Mouse (Mus musculus): Measurements from ENCODE around the gene D630023F18Rik. TPM values are rescaled to one million over a fixed set of nuclear protein-coding genes. Genes with fewer than 3 reads are reported as not detected.

The D630023F18Rik gene
- polyA plus RNA-seq, 1 experiment, result not detected

DNA sequence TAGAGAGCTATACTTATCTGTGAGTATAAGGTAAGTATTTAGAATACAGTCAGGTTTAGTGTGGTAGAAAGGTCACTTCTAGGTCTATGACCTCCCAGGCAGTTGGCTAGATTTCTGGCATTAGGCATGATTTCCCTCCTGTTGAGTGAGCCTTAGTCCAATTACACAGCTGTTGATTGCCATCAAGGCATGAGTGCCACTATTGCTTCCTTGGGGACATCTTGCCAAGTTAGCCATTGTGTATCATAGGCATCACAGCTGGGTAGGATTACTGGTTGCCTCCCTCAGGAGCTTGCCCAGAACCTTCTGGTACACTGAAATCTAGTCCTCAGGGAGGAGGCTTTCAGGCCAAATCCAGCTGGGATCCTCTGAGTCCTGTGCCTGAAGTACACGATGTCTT, 9.8 kb upstream of the D630023F18Rik start:
- no peaks in the 10 kb centered on the region for H3K36me3 ChIP-seq (ENCODE audit: control insufficient read depth, insufficient read depth)
- no peaks in the 10 kb centered on the region for H3K79me2 ChIP-seq (ENCODE audit: control insufficient read depth, insufficient read depth)
- no peak overlapping the region for H3K4me3 ChIP-seq
- H3K4me2 ChIP-seq (ENCODE audit: low read depth), result no peak overlapping the region
- no peaks in the 10 kb centered on the region for H3K27me3 ChIP-seq (ENCODE audit: control insufficient read depth, insufficient read depth, insufficient read length)
- TF ChIP-seq MAX (IDR thresholded peaks at IDR 0.05; ENCODE audit: low read depth) (no peak), MYOD1 (IDR thresholded peaks at IDR 0.05; ENCODE audit: control insufficient read depth in 1 of 3, insufficient read length in 2 of 3, low read depth in 2 of 3) (peak in 2 of 3 experiments; percentile 61 to 75)
- no peak overlapping the region for H3ac ChIP-seq (ENCODE audit: control insufficient read depth, insufficient read length)

DNA sequence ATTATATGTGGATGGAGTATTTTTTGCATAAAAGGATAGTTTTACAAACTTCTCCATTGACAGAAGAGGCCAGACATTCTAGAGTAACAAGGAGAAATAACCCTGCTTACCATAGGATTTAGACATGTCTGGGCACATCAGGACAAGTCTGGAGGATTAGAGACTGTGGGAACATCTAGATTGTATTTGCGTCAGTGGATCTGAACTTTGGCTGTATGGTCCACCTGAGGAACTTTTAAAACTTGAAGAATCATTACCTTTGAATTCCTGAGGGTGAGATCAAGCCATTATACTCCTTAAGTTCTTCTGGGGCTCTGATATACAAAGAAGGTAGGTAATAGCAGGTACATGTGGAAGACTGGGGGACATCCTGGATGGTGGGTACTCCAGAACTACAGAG, 8.7 kb upstream of the D630023F18Rik start:
- Histone ChIP-seq H3K27me3 (ENCODE audit: control insufficient read depth, insufficient read depth, insufficient read length) (no peaks in the 10 kb centered on the region), H3K36me3 (ENCODE audit: control insufficient read depth, insufficient read depth) (no peaks in the 10 kb centered on the region), H3ac (ENCODE audit: control insufficient read depth, insufficient read length) (no peak overlapping the region), H3K4me2 (ENCODE audit: low read depth) (no peak overlapping the region), H3K4me3 (no peak overlapping the region), H3K79me2 (ENCODE audit: control insufficient read depth, insufficient read depth) (no peaks in the 10 kb centered on the region)
- TF ChIP-seq SRF (IDR thresholded peaks at IDR 0.05; ENCODE audit: control insufficient read depth, insufficient read length, low read depth) (no peak), CEBPB (IDR thresholded peaks at IDR 0.05; ENCODE audit: insufficient read depth, poor library complexity, severe bottlenecking) (no peak), USF1 (IDR thresholded peaks at IDR 0.05; ENCODE audit: low read depth) (no peak), TCF12 (IDR thresholded peaks at IDR 0.05; ENCODE audit: insufficient read depth, poor library complexity, severe bottlenecking) (no peak), MYOD1 (IDR thresholded peaks at IDR 0.05; ENCODE audit: control insufficient read depth in 1 of 3, insufficient read length in 2 of 3, low read depth in 2 of 3) (no peak), POLR2A (IDR thresholded peaks at IDR 0.05; ENCODE audit: insufficient read length, low read depth) (no peak), E2F4 (IDR thresholded peaks at IDR 0.05; ENCODE audit: insufficient read depth) (no peak), MAX (IDR thresholded peaks at IDR 0.05; ENCODE audit: low read depth) (no peak), REST (IDR thresholded peaks at IDR 0.05; ENCODE audit: insufficient read depth, insufficient read length) (no peak), MYOG (IDR thresholded peaks at IDR 0.05; ENCODE audit: control insufficient read depth in 1 of 3, insufficient read depth in 1 of 3, insufficient read length in 2 of 3, low read depth in 2 of 3) (no peak), TCF3 (IDR thresholded peaks at IDR 0.05; ENCODE audit: insufficient read length, low read depth) (no peak), POLR2AphosphoS2 (IDR thresholded peaks at IDR 0.05; ENCODE audit: insufficient read length, low read depth) (no peak)

DNA sequence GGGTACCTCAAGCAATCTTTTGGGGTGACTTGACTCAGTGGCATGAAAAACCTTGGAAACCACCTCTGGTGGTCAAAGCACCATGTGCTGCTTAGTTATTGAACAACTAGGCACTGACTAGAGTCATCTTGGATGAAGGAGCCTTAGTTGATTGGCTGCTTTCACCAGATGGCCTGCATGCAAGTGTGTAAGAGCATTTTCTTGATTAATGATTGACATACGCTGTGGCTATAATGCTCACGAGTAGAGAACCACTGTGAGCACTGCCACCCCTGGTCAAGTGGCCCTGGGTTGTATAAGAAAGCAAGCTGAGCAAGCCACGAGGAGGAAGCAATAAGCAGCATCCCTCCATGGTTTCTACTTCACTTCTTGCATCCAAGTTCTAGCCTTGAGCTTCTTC, 7.2 kb upstream of the D630023F18Rik start:
- Histone ChIP-seq H3K36me3 (ENCODE audit: control insufficient read depth, insufficient read depth) (no peaks in the 10 kb centered on the region), H3ac (ENCODE audit: control insufficient read depth, insufficient read length) (no peak overlapping the region), H3K4me2 (ENCODE audit: low read depth) (no peak overlapping the region), H3K4me3 (no peak overlapping the region), H3K79me2 (ENCODE audit: control insufficient read depth, insufficient read depth) (no peaks in the 10 kb centered on the region), H3K27me3 (ENCODE audit: control insufficient read depth, insufficient read depth, insufficient read length) (no peaks in the 10 kb centered on the region)
- TF ChIP-seq USF1 (IDR thresholded peaks at IDR 0.05; ENCODE audit: low read depth), result no peak
- TF ChIP-seq REST (IDR thresholded peaks at IDR 0.05; ENCODE audit: insufficient read depth, insufficient read length), result no peak
- TF ChIP-seq TCF12 (IDR thresholded peaks at IDR 0.05; ENCODE audit: insufficient read depth, poor library complexity, severe bottlenecking), result no peak
- no peak for TF ChIP-seq MYOD1 (IDR thresholded peaks at IDR 0.05; ENCODE audit: control insufficient read depth in 1 of 3, insufficient read length in 2 of 3, low read depth in 2 of 3)
- no peak for TF ChIP-seq TCF3 (IDR thresholded peaks at IDR 0.05; ENCODE audit: insufficient read length, low read depth)
- no peak for TF ChIP-seq SRF (IDR thresholded peaks at IDR 0.05; ENCODE audit: control insufficient read depth, insufficient read length, low read depth)
- no peak for TF ChIP-seq E2F4 (IDR thresholded peaks at IDR 0.05; ENCODE audit: insufficient read depth)
- TF ChIP-seq POLR2A (IDR thresholded peaks at IDR 0.05; ENCODE audit: insufficient read length, low read depth), result no peak
- no peak for TF ChIP-seq POLR2AphosphoS2 (IDR thresholded peaks at IDR 0.05; ENCODE audit: insufficient read length, low read depth)
- TF ChIP-seq MAX (IDR thresholded peaks at IDR 0.05; ENCODE audit: low read depth), result no peak
- no peak for TF ChIP-seq CEBPB (IDR thresholded peaks at IDR 0.05; ENCODE audit: insufficient read depth, poor library complexity, severe bottlenecking)
- TF ChIP-seq MYOG (IDR thresholded peaks at IDR 0.05; ENCODE audit: control insufficient read depth in 1 of 3, insufficient read depth in 1 of 3, insufficient read length in 2 of 3, low read depth in 2 of 3), result no peak

DNA sequence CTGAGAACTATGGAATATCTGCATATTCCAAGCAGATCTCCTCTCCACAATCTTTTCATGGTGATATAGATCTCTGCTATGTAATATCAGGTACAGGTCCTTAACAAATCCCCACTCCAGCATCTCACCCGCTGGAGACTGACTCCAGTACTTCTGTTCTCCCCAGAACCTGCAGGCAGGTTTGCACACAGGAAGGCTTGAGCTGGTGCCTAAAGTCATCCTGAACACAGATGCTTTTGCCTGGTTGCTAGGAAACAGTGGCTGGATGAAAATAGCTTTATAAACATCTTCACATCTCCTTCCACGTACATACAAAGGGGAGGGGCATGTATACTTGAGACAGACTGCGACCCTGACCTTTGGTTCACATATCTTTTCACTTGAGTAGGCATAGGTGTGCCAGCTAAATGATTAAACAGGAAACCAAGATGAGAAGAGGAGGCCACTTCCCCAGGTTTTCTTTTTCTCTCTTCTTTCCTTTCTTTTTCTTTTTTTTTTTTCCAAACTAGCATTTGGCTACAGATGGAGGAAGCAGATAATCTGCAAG, 6.7 kb upstream of the D630023F18Rik start:
- no peaks in the 10 kb centered on the region for H3K79me2 ChIP-seq (ENCODE audit: control insufficient read depth, insufficient read depth)
- H3K27me3 ChIP-seq (ENCODE audit: control insufficient read depth, insufficient read depth, insufficient read length), result no peaks in the 10 kb centered on the region
- H3ac ChIP-seq (ENCODE audit: control insufficient read depth, insufficient read length), result no peak overlapping the region
- H3K4me3 ChIP-seq, result no peak overlapping the region
- H3K4me2 ChIP-seq (ENCODE audit: low read depth), result no peak overlapping the region
- no peaks in the 10 kb centered on the region for H3K36me3 ChIP-seq (ENCODE audit: control insufficient read depth, insufficient read depth)
- TF ChIP-seq POLR2AphosphoS2 (IDR thresholded peaks at IDR 0.05; ENCODE audit: insufficient read length, low read depth) (no peak), USF1 (IDR thresholded peaks at IDR 0.05; ENCODE audit: low read depth) (no peak), E2F4 (IDR thresholded peaks at IDR 0.05; ENCODE audit: insufficient read depth) (no peak), SRF (IDR thresholded peaks at IDR 0.05; ENCODE audit: control insufficient read depth, insufficient read length, low read depth) (no peak), CEBPB (IDR thresholded peaks at IDR 0.05; ENCODE audit: insufficient read depth, poor library complexity, severe bottlenecking) (no peak), TCF12 (IDR thresholded peaks at IDR 0.05; ENCODE audit: insufficient read depth, poor library complexity, severe bottlenecking) (no peak), MYOG (IDR thresholded peaks at IDR 0.05; ENCODE audit: control insufficient read depth in 1 of 3, insufficient read depth in 1 of 3, insufficient read length in 2 of 3, low read depth in 2 of 3) (no peak), POLR2A (IDR thresholded peaks at IDR 0.05; ENCODE audit: insufficient read length, low read depth) (no peak), TCF3 (IDR thresholded peaks at IDR 0.05; ENCODE audit: insufficient read length, low read depth) (no peak), REST (IDR thresholded peaks at IDR 0.05; ENCODE audit: insufficient read depth, insufficient read length) (no peak)

DNA sequence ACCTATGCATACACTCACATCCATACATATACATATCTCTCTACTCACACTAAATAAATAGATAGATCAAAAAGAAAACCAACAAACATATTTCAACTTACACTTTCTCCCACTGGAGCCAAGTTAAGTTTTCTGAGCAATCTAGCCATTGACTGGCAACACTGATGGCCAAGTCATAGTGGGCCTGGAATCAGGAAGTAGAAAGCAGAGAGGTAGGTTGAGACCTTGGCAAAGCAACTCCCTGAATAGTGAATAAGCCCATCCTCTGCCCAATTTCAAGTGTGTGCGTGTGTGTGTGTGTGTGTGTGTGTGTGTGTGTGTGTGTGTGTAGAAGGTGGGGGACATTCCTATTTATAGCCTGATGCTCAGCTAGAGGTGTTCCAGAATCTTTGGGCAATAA, 3.6 kb downstream of the D630023F18Rik start, which contains the start of gene Gm28845:
Gene Gm28845, minus strand, starts transcription at position 121 of the 400 bp plus-strand sequence.
- H3K4me2 ChIP-seq (ENCODE audit: low read depth), result no peak within 1 kb of the TSS
- H3K79me2 ChIP-seq (ENCODE audit: control insufficient read depth, insufficient read depth), result no peaks in the 10 kb centered on the region
- H3ac ChIP-seq (ENCODE audit: control insufficient read depth, insufficient read length), result no peak within 1 kb of the TSS
- no peaks in the 10 kb centered on the region for H3K27me3 ChIP-seq (ENCODE audit: control insufficient read depth, insufficient read depth, insufficient read length)
- H3K36me3 ChIP-seq (ENCODE audit: control insufficient read depth, insufficient read depth), result no peaks in the 10 kb centered on the region
- no peak within 1 kb of the TSS for H3K4me3 ChIP-seq
- TF ChIP-seq TCF12 (IDR thresholded peaks at IDR 0.05; ENCODE audit: insufficient read depth, poor library complexity, severe bottlenecking), result no peak
- TF ChIP-seq REST (IDR thresholded peaks at IDR 0.05; ENCODE audit: insufficient read depth, insufficient read length), result no peak
- no peak for TF ChIP-seq E2F4 (IDR thresholded peaks at IDR 0.05; ENCODE audit: insufficient read depth)
- no peak for TF ChIP-seq MYOD1 (IDR thresholded peaks at IDR 0.05; ENCODE audit: control insufficient read depth in 1 of 3, insufficient read length in 2 of 3, low read depth in 2 of 3)
- TF ChIP-seq POLR2A (IDR thresholded peaks at IDR 0.05; ENCODE audit: insufficient read length, low read depth), result no peak
- TF ChIP-seq TCF3 (IDR thresholded peaks at IDR 0.05; ENCODE audit: insufficient read length, low read depth), result no peak
- TF ChIP-seq CEBPB (IDR thresholded peaks at IDR 0.05; ENCODE audit: insufficient read depth, poor library complexity, severe bottlenecking), result no peak
- TF ChIP-seq POLR2AphosphoS2 (IDR thresholded peaks at IDR 0.05; ENCODE audit: insufficient read length, low read depth), result no peak
- no peak for TF ChIP-seq USF1 (IDR thresholded peaks at IDR 0.05; ENCODE audit: low read depth)

Measured in myocyte (in vitro differentiated cells).